14 mouse cellular contexts compared by ENCODE assay signal in genomic region chr4:107278188-107278707, GRCm38 (mm10). TPM values are rescaled to one million over a fixed set of nuclear protein-coding genes. Genes with fewer than 3 reads are reported as not detected.
DNase-seq lines count a peak whose midpoint lies in the region; ATAC-seq lines count a peak whose summit lies in the region.
"Had no signal": no experiment of that assay in that cellular context is flagged by ENCODE, and none has a peak within 500 bp of the region (broad histone marks: within the 10 kb centered on the region; RNA-seq: fewer than 3 reads in every experiment).

No protein-coding gene starts in this region.

- H3K27me3 ChIP-seq in heart, embryonic 14.5 days (ENCODE audit: control insufficient read depth, insufficient read depth, low read length): no peaks in the 10 kb centered on the region
- H3K27me3 ChIP-seq in forebrain, embryonic 14.5 days (replicated peaks; ENCODE audit: control insufficient read depth, insufficient read depth, low read length): no peaks in the 10 kb centered on the region
- no peaks in the 10 kb centered on the region for H3K27me3 ChIP-seq in midbrain, embryonic 15.5 days (replicated peaks)

- H3K4me3 ChIP-seq in heart, embryonic 14.5 days (ENCODE audit: control insufficient read depth in 1 of 2, insufficient read depth in 1 of 2, low read depth in 1 of 2, low read length in 2 of 2): no peak overlapping the region
- no peak overlapping the region for H3K4me3 ChIP-seq in forebrain, embryonic 14.5 days (ENCODE audit: low read depth, low read length)
- no peak overlapping the region for H3K4me3 ChIP-seq in midbrain, embryonic 15.5 days

- ATAC-seq in heart, embryonic 14.5 days (ENCODE audit: insufficient number of reproducible peaks, insufficient read depth, low FRiP score, low read depth): no peak
- ATAC-seq in forebrain, embryonic 14.5 days: no peak; the same call in 1 of the 2 replicates
- ATAC-seq in midbrain, embryonic 15.5 days (replicated peaks): no peak

- WGBS in heart, embryonic 14.5 days: 18% methylated on average over 8 of the region's 8 CpGs
- WGBS in forebrain, embryonic 14.5 days: 4% methylated on average over 8 of the region's 8 CpGs
- 4% methylated on average over 8 of the region's 8 CpGs for WGBS in midbrain, embryonic 15.5 days

- H3K9ac ChIP-seq in heart, embryonic 14.5 days (ENCODE audit: low read length): no peak overlapping the region
- H3K9ac ChIP-seq in forebrain, embryonic 14.5 days (ENCODE audit: low read length): no peak overlapping the region
- no peak overlapping the region for H3K9ac ChIP-seq in midbrain, embryonic 15.5 days
- H3K9ac ChIP-seq: lung, embryonic 14.5 days had no signal

- no peaks in the 10 kb centered on the region for H3K9me3 ChIP-seq in heart, embryonic 14.5 days (ENCODE audit: control insufficient read depth, low read length)
- H3K9me3 ChIP-seq in forebrain, embryonic 14.5 days (replicated peaks; ENCODE audit: control insufficient read depth, low read length): no peaks in the 10 kb centered on the region
- no peaks in the 10 kb centered on the region for H3K9me3 ChIP-seq in midbrain, embryonic 15.5 days

- peaks cover 16% of the 10 kb centered on the region for H3K36me3 ChIP-seq in heart, embryonic 14.5 days (ENCODE audit: control insufficient read depth, insufficient read depth, low read length)
- H3K36me3 ChIP-seq in forebrain, embryonic 14.5 days (ENCODE audit: control insufficient read depth, insufficient read depth, low read length): peaks cover 6% of the 10 kb centered on the region
- H3K36me3 ChIP-seq in midbrain, embryonic 15.5 days (replicated peaks): 0 out of 2 replicates have a peak, but pooled peaks cover 3% of the 10 kb centered on the region

- no peak overlapping the region for H3K27ac ChIP-seq in heart, embryonic 14.5 days (replicated peaks in 1 of 2; ENCODE audit: control insufficient read depth in 1 of 2, insufficient read depth in 1 of 2, low read depth in 2 of 2, low read length in 2 of 2)
- H3K27ac ChIP-seq in forebrain, embryonic 14.5 days (ENCODE audit: low read depth, low read length): no peak overlapping the region
- peak overlapping the region; percentile 32 for H3K27ac ChIP-seq in midbrain, embryonic 15.5 days

- no peak for DNase-seq in heart, adult 18-20 months
- peak; percentile 15 for DNase-seq in brain, adult 2 months (ENCODE audit: low read depth, low spot score)
- peak; percentile 46 for DNase-seq in forebrain, embryonic 14.5 days (ENCODE audit: low spot score)
- no peak for DNase-seq in urinary bladder, postnatal 4 days (ENCODE audit: low spot score in 2 of 2)
- DNase-seq in adipocyte (ENCODE audit: low spot score): no peak
- DNase-seq: adrenal gland, adult 2 months; cerebellum, adult 8-10 months; lung, embryonic 14.5 days; thymus, postnatal 25 days had no signal

- 0 out of 2 replicates have a peak overlapping the region, but pooled peaks have one; percentile 16 for H3K4me2 ChIP-seq in heart, embryonic 14.5 days (ENCODE audit: low read length)
- no peak overlapping the region for H3K4me2 ChIP-seq in forebrain, embryonic 14.5 days (ENCODE audit: low read length)
- H3K4me2 ChIP-seq in midbrain, embryonic 15.5 days: no peak overlapping the region
- H3K4me2 ChIP-seq: lung, embryonic 14.5 days had no signal

- H3K4me1 ChIP-seq in heart, embryonic 14.5 days (ENCODE audit: control insufficient read depth in 2 of 2, insufficient read depth in 2 of 2, low read length in 2 of 2): peaks cover 2 to 3% of the 10 kb centered on the region in 2 experiments; a peak in 2 of 4 replicates
- H3K4me1 ChIP-seq in forebrain, embryonic 14.5 days (ENCODE audit: control insufficient read depth, insufficient read depth, low read length): peaks cover 2% of the 10 kb centered on the region; the same call in 1 of the 2 replicates
- peaks cover 9% of the 10 kb centered on the region for H3K4me1 ChIP-seq in midbrain, embryonic 15.5 days

RNA-seq across cellular contexts. Expression of gene Hspb11, which starts 24.9 kb away (rescaled TPM):
- polyA plus RNA-seq in heart, embryonic 14.5 days (2014; fragmentation: Nextera tagmentation; extraction: Ambion mirVana): 32.9 and 40.6 TPM in 2 replicates
- 10 to 100 TPM in 1 of 2 experiments, 1 to 10 TPM in 1; 9.8 to 13.6 TPM for total RNA-seq in heart, adult 18-20 months (2021)
- polyA plus RNA-seq in forebrain, embryonic 14.5 days (2014; fragmentation: Nextera tagmentation; extraction: Ambion mirVana): 33.3 and 40.8 TPM in 2 replicates
- 30.7 and 34.5 TPM in 2 replicates for polyA plus RNA-seq in midbrain, embryonic 15.5 days (2015; fragmentation: Nextera tagmentation; extraction: Ambion mirVana)

RNA-seq across cellular contexts. Expression of gene Lrrc42, which starts 24.9 kb away (rescaled TPM):
- polyA plus RNA-seq in heart, embryonic 14.5 days (2014; fragmentation: Nextera tagmentation; extraction: Ambion mirVana): 46.3 and 52.0 TPM in 2 replicates
- 10 to 100 TPM in 1 of 2 experiments, 1 to 10 TPM in 1; 10.0 to 10.2 TPM for total RNA-seq in heart, adult 18-20 months (2021)
- 60.0 and 60.9 TPM in 2 replicates for polyA plus RNA-seq in forebrain, embryonic 14.5 days (2014; fragmentation: Nextera tagmentation; extraction: Ambion mirVana)
- polyA plus RNA-seq in midbrain, embryonic 15.5 days (2015; fragmentation: Nextera tagmentation; extraction: Ambion mirVana): 48.2 and 52.9 TPM in 2 replicates

RNA-seq across cellular contexts. Expression of gene Dio1, which starts 28.7 kb away (rescaled TPM):
- polyA plus RNA-seq in heart, embryonic 14.5 days (2014; fragmentation: Nextera tagmentation; extraction: Ambion mirVana): not detected in 2 replicates
- not detected for total RNA-seq in heart, adult 18-20 months (2021)
- polyA plus RNA-seq in forebrain, embryonic 14.5 days (2014; fragmentation: Nextera tagmentation; extraction: Ambion mirVana): not detected in 2 replicates
- polyA plus RNA-seq in midbrain, embryonic 15.5 days (2015; fragmentation: Nextera tagmentation; extraction: Ambion mirVana): not detected in 2 replicates
- total RNA-seq: ES-E14; left cerebral cortex, postnatal 36 days had no signal
- polyA plus RNA-seq: lung, embryonic 14.5 days; neural tube, embryonic 14.5 days had no signal

RNA-seq across cellular contexts. Expression of gene Yipf1, which starts 35.9 kb away (rescaled TPM):
- polyA plus RNA-seq in heart, embryonic 14.5 days (2014; fragmentation: Nextera tagmentation; extraction: Ambion mirVana): 43.4 and 49.7 TPM in 2 replicates
- total RNA-seq in heart, adult 18-20 months (2021): 10 to 100 TPM; 17.3 to 18.6 TPM
- 57.9 and 66.4 TPM in 2 replicates for polyA plus RNA-seq in forebrain, embryonic 14.5 days (2014; fragmentation: Nextera tagmentation; extraction: Ambion mirVana)
- 51.7 and 56.2 TPM in 2 replicates for polyA plus RNA-seq in midbrain, embryonic 15.5 days (2015; fragmentation: Nextera tagmentation; extraction: Ambion mirVana)

Comparison
In these comparisons a context has a peak if more than half of its experiments do, and no peak if none do; other contexts are left out.
1. DNase-seq: peak in brain, adult 2 months (single experiment) and forebrain, embryonic 14.5 days (single experiment); none in heart, adult 18-20 months (0 of 2), urinary bladder, postnatal 4 days (0 of 2) and adipocyte (single experiment).